Comparison of ENCODE assay signal across 34 mouse cellular contexts in the genomic region with DNA sequence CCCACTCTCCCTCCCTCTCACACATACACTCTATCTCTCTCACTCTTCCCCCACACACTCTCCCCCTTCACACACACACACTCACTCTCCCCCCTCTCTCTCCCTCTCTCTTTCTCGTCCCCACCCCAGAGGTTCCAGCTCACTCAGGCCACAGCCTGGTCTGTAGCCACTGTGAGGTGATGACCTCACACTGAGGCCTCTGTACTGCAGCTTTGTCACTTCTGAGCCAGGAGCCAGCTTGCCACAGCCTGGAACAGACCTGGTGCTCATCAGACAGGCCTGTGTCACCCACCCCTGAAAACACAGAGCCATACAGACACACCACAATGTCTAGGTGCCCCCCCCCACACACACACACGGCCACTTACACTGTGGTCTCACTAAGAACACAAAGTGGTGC. TPM values are rescaled to one million over a fixed set of nuclear protein-coding genes. Genes with fewer than 3 reads are reported as not detected.
DNase-seq lines count a peak whose midpoint lies in the region; ATAC-seq and TF ChIP-seq lines count a peak whose summit lies in the region.
"Had no signal": no experiment of that assay in that cellular context is flagged by ENCODE, and none has a peak within 500 bp of the region (broad histone marks: within the 10 kb centered on the region; RNA-seq: fewer than 3 reads in every experiment).

No protein-coding gene starts in this region.

- no peaks in the 10 kb centered on the region for H3K9me3 ChIP-seq in forebrain, embryonic 15.5 days
- H3K9me3 ChIP-seq: embryonic facial prominence, embryonic 10.5 days; embryonic facial prominence, embryonic 15.5 days; forebrain, embryonic 13.5 days; lung, embryonic 15.5 days; midbrain, embryonic 10.5 days; neural tube, embryonic 15.5 days had no signal

- TF ChIP-seq CTCF in cortical plate, adult 2 months (IDR thresholded peaks at IDR 0.05; ENCODE audit: extremely low read depth, insufficient read depth, low read length), result no peak

- peak; percentile 51 for ATAC-seq in frontal cortex, adult (ENCODE audit: low TSS enrichment)
- no peak for ATAC-seq in forebrain, embryonic 15.5 days (replicated peaks)
- ATAC-seq: forebrain, embryonic 13.5 days; hindbrain, embryonic 16.5 days; intestine, embryonic 15.5 days had no signal

- no peak for TF ChIP-seq POLR2A in cortical plate, adult 2 months (IDR thresholded peaks at IDR 0.05; ENCODE audit: extremely low read depth, insufficient read depth, low read length)

- H3K4me1 ChIP-seq in cortical plate, adult 2 months (ENCODE audit: control insufficient read depth, insufficient read depth, low read length), result peaks cover 3% of the 10 kb centered on the region
- peaks cover 16% of the 10 kb centered on the region for H3K4me1 ChIP-seq in forebrain, embryonic 15.5 days

- H3K4me2 ChIP-seq in forebrain, embryonic 15.5 days (replicated peaks), result no peak overlapping the region
- H3K4me2 ChIP-seq: embryonic facial prominence, embryonic 15.5 days; forebrain, embryonic 13.5 days; heart, embryonic 11.5 days; intestine, embryonic 15.5 days; limb, embryonic 13.5 days; liver, embryonic 11.5 days; lung, embryonic 15.5 days; neural tube, embryonic 15.5 days had no signal

- H3K27ac ChIP-seq in cortical plate, adult 2 months (ENCODE audit: insufficient read depth, low read length), result peak overlapping the region; percentile 17; the same call in 1 of the 2 replicates
- no peak overlapping the region for H3K27ac ChIP-seq in forebrain, embryonic 15.5 days (replicated peaks)
- H3K27ac ChIP-seq: embryonic facial prominence, embryonic 15.5 days; forebrain, embryonic 13.5 days; gastrocnemius, adult 2 months; intestine, embryonic 15.5 days; limb, embryonic 13.5 days; lung, embryonic 15.5 days; neural tube, embryonic 15.5 days; stomach, postnatal 0 days had no signal

- 0 out of 2 replicates have a peak, but pooled peaks cover 3% of the 10 kb centered on the region for H3K27me3 ChIP-seq in forebrain, embryonic 15.5 days

- WGBS in forebrain, embryonic 15.5 days, result 69% methylated on average over 2 of the region's 2 CpGs

- H3K9ac ChIP-seq in forebrain, embryonic 15.5 days (replicated peaks), result no peak overlapping the region
- H3K9ac ChIP-seq: embryonic facial prominence, embryonic 15.5 days; forebrain, embryonic 13.5 days; intestine, embryonic 15.5 days; lung, embryonic 15.5 days; neural tube, embryonic 15.5 days had no signal

- no peak for DNase-seq in frontal cortex, postnatal 10 days (ENCODE audit: low spot score in 2 of 2)
- peak; percentile 76 for DNase-seq in layer of hippocampus, adult 9-11 months
- DNase-seq in layer of hippocampus, postnatal 25 days (ENCODE audit: extremely low spot score in 1 of 2, low spot score in 1 of 2), result no peak
- peak; percentile 62 for DNase-seq in MN1 (ENCODE audit: low spot score)
- DNase-seq: adrenal gland, postnatal 25 days; cerebellum, adult 8-10 months; gastrocnemius, adult 2 months; gastrocnemius, postnatal 36 days; heart, adult 18-20 months; heart, postnatal 36 days; kidney, adult 2 months; kidney, postnatal 36 days; retina, postnatal 1 day; right cerebral cortex, postnatal 25 days; thymus, adult 18-20 months; thymus, postnatal 25 days had no signal

- H3K36me3 ChIP-seq in forebrain, embryonic 15.5 days, result no peaks in the 10 kb centered on the region
- H3K36me3 ChIP-seq: embryonic facial prominence, embryonic 10.5 days; embryonic facial prominence, embryonic 15.5 days; intestine, embryonic 15.5 days; limb, embryonic 13.5 days; lung, embryonic 15.5 days; midbrain, embryonic 10.5 days; neural tube, embryonic 15.5 days had no signal

- no peak overlapping the region for H3K4me3 ChIP-seq in cortical plate, adult 2 months (ENCODE audit: insufficient read depth, low read length)
- no peak overlapping the region for H3K4me3 ChIP-seq in forebrain, embryonic 15.5 days
- H3K4me3 ChIP-seq: embryonic facial prominence, embryonic 10.5 days; embryonic facial prominence, embryonic 15.5 days; forebrain, embryonic 13.5 days; gastrocnemius, adult 2 months; intestine, embryonic 15.5 days; limb, embryonic 13.5 days; lung, embryonic 15.5 days; midbrain, embryonic 10.5 days; neural tube, embryonic 15.5 days had no signal

RNA-seq across cellular contexts. Expression of gene Diras1, which starts 5.3 kb away (rescaled TPM):
- total RNA-seq in layer of hippocampus, postnatal 25 days (2021), result 100 to 1,000 TPM in 1 of 2 experiments, 10 to 100 TPM in 1; 98.7 to 103 TPM
- polyA plus RNA-seq in cortical plate, adult 2 months (2012; rRNA removed), result 83.8 and 85.3 TPM in 2 replicates
- polyA plus RNA-seq in forebrain, embryonic 15.5 days (2015; fragmentation: Nextera tagmentation; extraction: Ambion mirVana), result 32.6 and 36.0 TPM in 2 replicates
- total RNA-seq: CH12.LX; heart, adult 18-20 months; heart, postnatal 36 days; megakaryocyte progenitor cell, adult 5-6 weeks had no signal
- polyA plus RNA-seq: liver, embryonic 11.5 days; liver, embryonic 16.5 days had no signal

RNA-seq across cellular contexts. Expression of gene Gng7, which starts 5.5 kb away (rescaled TPM):
- 100 to 1,000 TPM; 180 to 184 TPM for total RNA-seq in layer of hippocampus, postnatal 25 days (2021)
- polyA plus RNA-seq in cortical plate, adult 2 months (2012; rRNA removed), result 77.9 and 152 TPM in 2 replicates
- 30.8 and 32.1 TPM in 2 replicates for polyA plus RNA-seq in forebrain, embryonic 15.5 days (2015; fragmentation: Nextera tagmentation; extraction: Ambion mirVana)

RNA-seq across cellular contexts. Expression of gene Slc39a3, which starts 17.0 kb away (rescaled TPM):
- total RNA-seq in layer of hippocampus, postnatal 25 days (2021), result 10 to 100 TPM; 67.5 to 74.9 TPM
- polyA plus RNA-seq in cortical plate, adult 2 months (2012; rRNA removed), result 72.8 and 73.0 TPM in 2 replicates
- polyA plus RNA-seq in forebrain, embryonic 15.5 days (2015; fragmentation: Nextera tagmentation; extraction: Ambion mirVana), result 46.3 TPM in 2 replicates

RNA-seq across cellular contexts. Expression of gene Sgta, which starts 39.8 kb away (rescaled TPM):
- 100 to 1,000 TPM; 171 to 178 TPM for total RNA-seq in layer of hippocampus, postnatal 25 days (2021)
- 222 and 228 TPM in 2 replicates for polyA plus RNA-seq in cortical plate, adult 2 months (2012; rRNA removed)
- 316 and 320 TPM in 2 replicates for polyA plus RNA-seq in forebrain, embryonic 15.5 days (2015; fragmentation: Nextera tagmentation; extraction: Ambion mirVana)

RNA-seq across cellular contexts. Expression of gene Thop1, which starts 49.6 kb away (rescaled TPM):
- total RNA-seq in layer of hippocampus, postnatal 25 days (2021), result 10 to 100 TPM; 51.3 to 54.6 TPM
- 66.2 and 68.5 TPM in 2 replicates for polyA plus RNA-seq in cortical plate, adult 2 months (2012; rRNA removed)
- polyA plus RNA-seq in forebrain, embryonic 15.5 days (2015; fragmentation: Nextera tagmentation; extraction: Ambion mirVana), result 60.0 and 61.7 TPM in 2 replicates

Comparison
In these comparisons a context has a peak if more than half of its experiments do, and no peak if none do; other contexts are left out.
1. DNase-seq: peak in layer of hippocampus, adult 9-11 months (single experiment) and MN1 (single experiment); none in frontal cortex, postnatal 10 days (0 of 2) and layer of hippocampus, postnatal 25 days (0 of 2).